Mouse (Mus musculus) heart, embryonic 14.5 days (tissue): ENCODE results near the gene Ntrk2. TPM values are rescaled to one million over a fixed set of nuclear protein-coding genes. Genes with fewer than 3 reads are reported as not detected.

Source experiments
- ATAC-seq: fragments of 200-750 bp; cut with Nextera tagmentation; 2 replicates; pipeline ENCODE4 v1.8.0; 2017; ENCODE audit warnings: low read depth, moderate TSS enrichment; ENCODE audit not compliant: insufficient number of reproducible peaks, insufficient read depth, low FRiP score
- H3K27ac ChIP-seq, 2 experiments: fragments of 200-500 bp in 1 of 2; fragments of 300-500 bp in 1 of 2; sonication (generic) in 1 of 2; replicated peaks in 1 of 2; 2 replicates each; pipeline ENCODE4 v1.5.1; 2012 to 2014; ENCODE audit warnings: low read depth in 2 of 2, low read length in 2 of 2, control low read depth in 1 of 2, mild to moderate bottlenecking in 1 of 2, mixed read lengths in 1 of 2; ENCODE audit not compliant: control insufficient read depth in 1 of 2, insufficient read depth in 1 of 2
- H3K27me3 ChIP-seq: fragments of 300-500 bp; sonication (generic); 2 replicates; pipeline ENCODE4 v1.6.1; 2014; ENCODE audit warnings: mild to moderate bottlenecking, low read length, control low read depth; ENCODE audit not compliant: control insufficient read depth, insufficient read depth
- H3K36me3 ChIP-seq: fragments of 300-500 bp; sonication (generic); 2 replicates; pipeline ENCODE4 v1.6.1; 2014; ENCODE audit warnings: mild to moderate bottlenecking, control low read depth, low read length, mixed read lengths; ENCODE audit not compliant: control insufficient read depth, insufficient read depth
- H3K4me1 ChIP-seq, 2 experiments: fragments of 200-500 bp in 1 of 2; fragments of 300-500 bp in 1 of 2; sonication (generic) in 1 of 2; 2 replicates each; pipeline ENCODE4 v1.6.1; 2012 to 2014; ENCODE audit warnings: low read length in 2 of 2, control low read depth in 1 of 2, mixed read lengths in 1 of 2; ENCODE audit not compliant: control insufficient read depth in 2 of 2, insufficient read depth in 2 of 2
- H3K4me2 ChIP-seq: fragments of 300-500 bp; sonication (generic); 2 replicates; pipeline ENCODE4 v1.6.1; 2014; ENCODE audit warnings: mild to moderate bottlenecking, low read length
- H3K4me3 ChIP-seq, 2 experiments: fragments of 200-500 bp in 1 of 2; fragments of 300-500 bp in 1 of 2; sonication (generic) in 1 of 2; 2 replicates each; pipeline ENCODE4 v1.5.1; 2012 to 2014; ENCODE audit warnings: low read length in 2 of 2, mild to moderate bottlenecking in 2 of 2, control low read depth in 1 of 2, low read depth in 1 of 2, moderate library complexity in 1 of 2; ENCODE audit not compliant: control insufficient read depth in 1 of 2, insufficient read depth in 1 of 2
- H3K9ac ChIP-seq: fragments of 300-500 bp; sonication (generic); 2 replicates; pipeline ENCODE4 v1.6.1; 2014; ENCODE audit warnings: mild to moderate bottlenecking, low read length
- H3K9me3 ChIP-seq: fragments of 300-500 bp; sonication (generic); 2 replicates; pipeline ENCODE4 v1.6.1; 2016; ENCODE audit warnings: low read length, control low read depth; ENCODE audit not compliant: control insufficient read depth
- WGBS: fragments of 180-500 bp; shearing (Covaris S2); extraction: QIAGEN DNeasy Blood & Tissue Kit; methylation state at CpG from one replicate; pipeline ENCODE4 v1.1.7; 2014; 5-methylcytosine and 5-hydroxymethylcytosine counted together
- polyA plus RNA-seq: library from polyadenylated mRNA; unstranded; fragments of >200 nt; fragmentation: Nextera tagmentation; extraction: Ambion mirVana; gene quantifications from 2 replicates; pipeline ENCODE4 v1.2.1, GENCODE M21; 2014

Gene Ntrk2
- polyA plus RNA-seq, 1 experiment from 2014 or later, result 4.2 TPM

- Histone ChIP-seq H3K9ac (no peak overlapping the region), H3K27ac (no peak overlapping the region), H3K4me1 (no peaks in the 10 kb centered on the region; a peak in 1 of 4 replicates), H3K27me3 (peaks cover 2% of the 10 kb centered on the region; the same call in 1 of the 2 replicates), H3K9me3 (no peaks in the 10 kb centered on the region), H3K4me2 (no peak overlapping the region), H3K36me3 (no peaks in the 10 kb centered on the region), H3K4me3 (no peak overlapping the region)
- 53% methylated on average over 7 of the region's 7 CpGs for WGBS
- no peak for ATAC-seq
Measured at GRCm38 (mm10) chr13:59079761-59080461, 273.5 kb downstream of the Ntrk2 start.

GRCm38 (mm10) chr13:59080468-59080867 is 274.1 kb downstream of the Ntrk2 start:
- H3K36me3 ChIP-seq, result no peaks in the 10 kb centered on the region
- H3K9me3 ChIP-seq, result no peaks in the 10 kb centered on the region
- H3K4me1 ChIP-seq, result no peaks in the 10 kb centered on the region; a peak in 1 of 4 replicates
- no peak overlapping the region for H3K4me3 ChIP-seq
- 72% methylated on average over 5 of the region's 5 CpGs for WGBS
- no peaks in the 10 kb centered on the region; the same call in 1 of the 2 replicates for H3K27me3 ChIP-seq
- H3K9ac ChIP-seq, result no peak overlapping the region
- no peak for ATAC-seq
- no peak overlapping the region for H3K4me2 ChIP-seq
- no peak overlapping the region for H3K27ac ChIP-seq

GRCm38 (mm10) chr13:59089016-59089415 is 282.6 kb downstream of the Ntrk2 start:
- Histone ChIP-seq H3K27me3 (no peaks in the 10 kb centered on the region), H3K4me2 (no peak overlapping the region), H3K36me3 (no peaks in the 10 kb centered on the region), H3K4me1 (peaks cover 0 to 2% of the 10 kb centered on the region in 2 experiments; a peak in 1 of 4 replicates), H3K27ac (no peak overlapping the region), H3K4me3 (no peak overlapping the region), H3K9me3 (no peaks in the 10 kb centered on the region), H3K9ac (no peak overlapping the region)
- no peak for ATAC-seq
- 83% methylated on average over 4 of the region's 4 CpGs for WGBS

- Histone ChIP-seq H3K27ac (0 out of 4 replicates have a peak overlapping the region, but pooled peaks of 1 of the 2 experiments have one; percentile 4), H3K36me3 (no peaks in the 10 kb centered on the region), H3K4me2 (no peak overlapping the region), H3K4me3 (no peak overlapping the region), H3K9me3 (no peaks in the 10 kb centered on the region), H3K27me3 (no peaks in the 10 kb centered on the region), H3K4me1 (peaks cover 0 to 2% of the 10 kb centered on the region in 2 experiments; a peak in 1 of 4 replicates), H3K9ac (no peak overlapping the region)
- WGBS, result 38% methylated on average over 13 of the region's 13 CpGs
- ATAC-seq, result no peak; the same call in 1 of the 2 replicates
Measured at GRCm38 (mm10) chr13:59091138-59091971, 285.0 kb downstream of the Ntrk2 start.

- ATAC-seq, result no peak
- Histone ChIP-seq H3K4me2 (no peak overlapping the region), H3K36me3 (no peaks in the 10 kb centered on the region), H3K4me1 (peaks cover 0 to 2% of the 10 kb centered on the region in 2 experiments; a peak in 1 of 4 replicates), H3K27ac (no peak overlapping the region), H3K27me3 (no peaks in the 10 kb centered on the region), H3K9me3 (no peaks in the 10 kb centered on the region), H3K4me3 (no peak overlapping the region), H3K9ac (no peak overlapping the region)
- WGBS, result 66% methylated on average over 10 of the region's 10 CpGs
Measured at GRCm38 (mm10) chr13:59092045-59092857, 285.9 kb downstream of the Ntrk2 start.

- Histone ChIP-seq H3K4me2 (no peak overlapping the region), H3K9me3 (no peaks in the 10 kb centered on the region), H3K27ac (no peak overlapping the region), H3K4me1 (peaks cover 0 to 2% of the 10 kb centered on the region in 2 experiments; a peak in 1 of 4 replicates), H3K9ac (no peak overlapping the region), H3K36me3 (no peaks in the 10 kb centered on the region), H3K4me3 (no peak overlapping the region), H3K27me3 (no peaks in the 10 kb centered on the region)
- 23% methylated on average over 4 of the region's 4 CpGs for WGBS
- ATAC-seq, result 0 out of 2 replicates have a peak, but pooled peaks have one; percentile 21
Measured at GRCm38 (mm10) chr13:59092858-59093154, 286.4 kb downstream of the Ntrk2 start.

GRCm38 (mm10) chr13:59094722-59095121 is 288.4 kb downstream of the Ntrk2 start:
- H3K27me3 ChIP-seq, result no peaks in the 10 kb centered on the region
- ATAC-seq, result no peak
- H3K4me2 ChIP-seq, result no peak overlapping the region
- H3K9me3 ChIP-seq, result no peaks in the 10 kb centered on the region
- no peak overlapping the region for H3K27ac ChIP-seq
- no peak overlapping the region for H3K9ac ChIP-seq
- H3K36me3 ChIP-seq, result no peaks in the 10 kb centered on the region
- H3K4me3 ChIP-seq, result no peak overlapping the region
- H3K4me1 ChIP-seq, result peaks cover 0 to 2% of the 10 kb centered on the region in 2 experiments; a peak in 1 of 4 replicates
- WGBS, result 90% methylated on average over 7 of the region's 7 CpGs
